Mouse (Mus musculus) embryo, embryonic 10 days (tissue): ENCODE data around the gene Slc7a5.

ENCODE experiments used
- DNase-seq: peaks from one replicate; pipeline ENCODE4 v3.0.0-alpha.2; 2015; ENCODE audit warnings: low spot score

Gene Slc7a5

GRCm38 (mm10) chr8:121850018-121850417 is 57.5 kb downstream of the Slc7a5 start:
- peak; percentile 90 for DNase-seq

- DNase-seq = no peak
Observed at GRCm38 (mm10) chr8:121849303-121849702, 58.2 kb downstream of the Slc7a5 start.

GRCm38 (mm10) chr8:121848495-121848894 is 59.0 kb downstream of the Slc7a5 start:
- DNase-seq = no peak

- DNase-seq = no peak
Observed at GRCm38 (mm10) chr8:121847987-121848386, 59.5 kb downstream of the Slc7a5 start.

- DNase-seq = no peak
Observed at GRCm38 (mm10) chr8:121847261-121847822, 60.2 kb downstream of the Slc7a5 start.

GRCm38 (mm10) chr8:121846815-121847214 is 60.7 kb downstream of the Slc7a5 start:
- DNase-seq = no peak

GRCm38 (mm10) chr8:121844765-121845164 is 62.7 kb downstream of the Slc7a5 start:
- DNase-seq = no peak

- no peak for DNase-seq
Observed at GRCm38 (mm10) chr8:121843184-121843733, 64.2 kb downstream of the Slc7a5 start.

- no peak for DNase-seq
Observed at GRCm38 (mm10) chr8:121842064-121842955, 65.2 kb downstream of the Slc7a5 start.

GRCm38 (mm10) chr8:121841242-121841641 is 66.3 kb downstream of the Slc7a5 start:
- DNase-seq = peak; percentile 67

GRCm38 (mm10) chr8:121832503-121832902 is 75.0 kb downstream of the Slc7a5 start:
- peak; percentile 82 for DNase-seq

- no peak for DNase-seq
Observed at GRCm38 (mm10) chr8:121832061-121832460, 75.4 kb downstream of the Slc7a5 start.
